Mouse (Mus musculus) limb, embryonic 10.5 days (tissue): ENCODE results near the gene Zbtb2. TPM values are rescaled to one million over a fixed set of nuclear protein-coding genes. Genes with fewer than 3 reads are reported as not detected.

Experiments used
- DNase-seq: peaks from one replicate; pipeline ENCODE4 v3.0.0-alpha.2; 2017; ENCODE audit warnings: low spot score
- H3K27ac ChIP-seq: fragments of 300-500 bp; sonication (generic); 2 replicates; pipeline ENCODE4 v1.5.1; 2016; ENCODE audit warnings: mild to moderate bottlenecking
- H3K27me3 ChIP-seq: fragments of 300-500 bp; sonication (generic); 2 replicates; pipeline ENCODE4 v1.6.1; 2016; ENCODE audit warnings: low read depth, mild to moderate bottlenecking; ENCODE audit not compliant: poor library complexity, severe bottlenecking
- H3K36me3 ChIP-seq: fragments of 300-500 bp; sonication (generic); 2 replicates; pipeline ENCODE4 v1.6.1; 2016; ENCODE audit warnings: mild to moderate bottlenecking, moderate library complexity
- H3K4me1 ChIP-seq: fragments of 300-500 bp; sonication (generic); 2 replicates; pipeline ENCODE4 v1.6.1; 2016
- H3K4me3 ChIP-seq: fragments of 300-500 bp; sonication (generic); 2 replicates; pipeline ENCODE4 v1.5.1; 2016; ENCODE audit warnings: mild to moderate bottlenecking, moderate library complexity
- H3K9me3 ChIP-seq: fragments of 300-500 bp; sonication (generic); replicated peaks from 2 replicates; pipeline ENCODE4 v1.6.1; 2016; ENCODE audit warnings: mild to moderate bottlenecking
- WGBS: fragments of 180-500 bp; shearing (Covaris S2); methylation state at CpG from one replicate; pipeline ENCODE4 v1.1.7; 2016; 5-methylcytosine and 5-hydroxymethylcytosine counted together
- polyA plus RNA-seq: library from polyadenylated mRNA; unstranded; fragments of >200 nt; fragmentation: Nextera tagmentation; extraction: Ambion mirVana; gene quantifications from 2 replicates; pipeline ENCODE4 v1.2.1, GENCODE M21; 2016

Gene Zbtb2
- polyA plus RNA-seq, 1 experiment from 2014 or later = 23.1 TPM

DNA sequence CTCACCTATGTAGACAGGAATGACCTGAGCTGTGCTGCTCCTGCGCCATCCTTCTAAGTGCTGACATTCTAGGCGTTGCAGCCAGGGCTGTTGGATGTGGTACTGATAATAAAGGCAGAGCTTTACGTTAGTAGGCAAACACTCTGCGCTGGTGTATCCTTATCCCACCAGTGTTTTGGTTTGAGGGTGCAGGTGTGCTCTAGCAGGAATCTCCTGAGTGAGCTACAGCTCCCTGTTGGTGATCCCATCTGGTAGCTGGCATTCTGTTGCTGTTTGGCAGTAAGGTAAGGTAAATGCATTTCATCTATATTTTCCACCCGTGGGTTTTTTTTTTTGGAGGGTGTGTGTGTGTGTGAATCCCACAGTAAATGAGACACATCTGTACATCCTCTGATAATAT is 10.2 kb upstream of the Zbtb2 start:
- H3K9me3 ChIP-seq = no peaks in the 10 kb centered on the region
- DNase-seq = no peak

GRCm38 (mm10) chr10:4395321-4395720 is 7.4 kb upstream of the Zbtb2 start:
- H3K36me3 ChIP-seq = peaks cover 84% of the 10 kb centered on the region
- peaks cover 8% of the 10 kb centered on the region; the same call in 1 of the 2 replicates for H3K4me1 ChIP-seq
- H3K4me3 ChIP-seq = no peak overlapping the region
- no peak overlapping the region for H3K27ac ChIP-seq
- 94% methylated on average over 3 of the region's 3 CpGs for WGBS
- H3K27me3 ChIP-seq = no peaks in the 10 kb centered on the region
- DNase-seq = no peak
- no peaks in the 10 kb centered on the region for H3K9me3 ChIP-seq

More for the DNA sequence above, 10.2 kb upstream of the Zbtb2 start:
- no peak overlapping the region for H3K27ac ChIP-seq
- peaks cover 89% of the 10 kb centered on the region for H3K36me3 ChIP-seq
- H3K4me1 ChIP-seq = no peaks in the 10 kb centered on the region
- no peaks in the 10 kb centered on the region for H3K27me3 ChIP-seq
- H3K4me3 ChIP-seq = no peak overlapping the region
- 94% methylated on average over 5 of the region's 5 CpGs for WGBS

GRCm38 (mm10) chr10:4391851-4392250 is 3.9 kb upstream of the Zbtb2 start:
- Histone ChIP-seq H3K4me3 (no peak overlapping the region), H3K27me3 (no peaks in the 10 kb centered on the region), H3K36me3 (peaks cover 53% of the 10 kb centered on the region), H3K9me3 (no peaks in the 10 kb centered on the region), H3K27ac (no peak overlapping the region), H3K4me1 (peaks cover 26% of the 10 kb centered on the region)
- 68% methylated on average over 6 of the region's 6 CpGs for WGBS
- DNase-seq = no peak

DNA sequence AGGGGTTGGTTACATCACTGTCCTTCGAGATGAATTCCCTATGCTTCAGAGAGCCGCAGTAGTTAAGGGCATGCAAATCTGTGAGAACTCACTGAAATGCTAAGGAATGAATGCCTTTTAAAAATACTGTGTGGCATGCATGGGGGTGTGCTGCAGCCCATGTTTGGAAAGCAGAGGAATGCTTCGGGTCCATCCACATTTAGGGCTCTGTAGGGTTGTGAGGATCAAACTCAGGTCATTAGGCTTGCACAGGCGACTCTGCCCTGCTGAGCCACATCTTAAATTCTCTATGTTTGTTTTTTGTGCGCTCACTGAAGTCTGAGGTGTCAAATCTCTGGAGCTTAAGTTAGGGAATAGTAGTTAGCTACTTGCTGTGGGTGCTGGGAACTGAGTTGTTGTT is 3.2 kb upstream of the Zbtb2 start:
- 75% methylated on average over 5 of the region's 5 CpGs for WGBS
- no peak for DNase-seq
- Histone ChIP-seq H3K27ac (no peak overlapping the region), H3K4me1 (peaks cover 27% of the 10 kb centered on the region), H3K9me3 (no peaks in the 10 kb centered on the region), H3K4me3 (no peak overlapping the region), H3K27me3 (no peaks in the 10 kb centered on the region), H3K36me3 (peaks cover 45% of the 10 kb centered on the region)

DNA sequence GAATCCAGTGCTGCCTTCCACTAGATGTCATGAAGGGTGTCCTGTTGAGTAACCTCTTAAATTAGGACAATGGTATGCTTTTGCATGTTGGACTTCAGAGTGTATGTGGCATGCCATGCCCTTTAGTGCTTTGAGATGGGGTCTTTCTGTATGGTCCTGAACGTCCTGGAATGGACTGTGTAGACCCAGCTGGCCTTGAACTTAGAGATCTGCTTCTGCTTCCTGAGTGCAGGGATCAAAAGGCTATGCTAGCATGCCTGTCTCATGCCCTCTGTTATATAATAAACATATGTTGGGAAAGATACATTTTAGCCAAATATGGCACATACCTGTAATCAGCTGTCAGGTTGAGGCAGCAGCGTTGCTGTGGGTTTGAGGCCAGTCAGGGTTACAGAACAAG is 2.6 kb upstream of the Zbtb2 start:
- no peaks in the 10 kb centered on the region for H3K27me3 ChIP-seq
- peaks cover 40% of the 10 kb centered on the region for H3K36me3 ChIP-seq
- H3K4me3 ChIP-seq = no peak overlapping the region
- H3K27ac ChIP-seq = no peak overlapping the region
- 67% methylated on average over 2 of the region's 2 CpGs for WGBS
- no peaks in the 10 kb centered on the region for H3K9me3 ChIP-seq
- no peak for DNase-seq
- H3K4me1 ChIP-seq = peaks cover 31% of the 10 kb centered on the region

DNA sequence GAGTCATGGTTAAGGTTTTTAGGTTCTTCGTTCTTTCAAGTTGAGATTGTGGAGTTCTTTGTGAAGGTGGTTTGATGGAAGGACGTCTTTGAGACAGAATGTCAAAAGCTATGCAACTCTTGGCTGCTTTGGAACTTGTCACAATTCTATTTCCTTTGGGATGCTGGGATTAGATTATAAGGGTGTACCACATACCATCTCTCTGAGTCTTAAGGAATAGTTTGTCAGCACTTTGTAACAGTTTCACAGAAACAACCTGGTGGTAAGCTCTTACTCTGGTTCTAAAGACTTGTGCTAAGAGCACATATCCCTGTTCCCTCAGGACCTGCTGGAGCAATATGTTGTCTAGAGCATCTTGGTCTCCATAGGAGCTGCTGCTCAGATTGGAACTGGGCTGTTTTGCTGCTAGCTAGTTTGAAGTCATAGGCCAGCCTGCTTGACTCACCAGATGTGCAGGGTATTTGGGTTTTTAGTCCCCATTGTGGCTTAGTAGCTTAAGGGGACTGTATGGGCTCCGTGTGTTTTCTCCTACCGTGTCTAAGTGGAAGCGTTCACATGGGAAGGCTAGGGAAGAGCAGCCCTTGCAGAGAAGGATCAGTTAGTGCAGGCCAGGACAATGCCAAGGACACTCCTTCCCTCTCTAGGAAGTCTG is 1.7 kb upstream of the Zbtb2 start:
- H3K9me3 ChIP-seq = no peaks in the 10 kb centered on the region
- WGBS = 83% methylated on average over 5 of the region's 5 CpGs
- no peaks in the 10 kb centered on the region for H3K27me3 ChIP-seq
- peak overlapping the region; percentile 94 for H3K4me3 ChIP-seq
- peaks cover 30% of the 10 kb centered on the region for H3K36me3 ChIP-seq
- H3K4me1 ChIP-seq = peaks cover 31% of the 10 kb centered on the region
- no peak for DNase-seq
- no peak overlapping the region for H3K27ac ChIP-seq

DNA sequence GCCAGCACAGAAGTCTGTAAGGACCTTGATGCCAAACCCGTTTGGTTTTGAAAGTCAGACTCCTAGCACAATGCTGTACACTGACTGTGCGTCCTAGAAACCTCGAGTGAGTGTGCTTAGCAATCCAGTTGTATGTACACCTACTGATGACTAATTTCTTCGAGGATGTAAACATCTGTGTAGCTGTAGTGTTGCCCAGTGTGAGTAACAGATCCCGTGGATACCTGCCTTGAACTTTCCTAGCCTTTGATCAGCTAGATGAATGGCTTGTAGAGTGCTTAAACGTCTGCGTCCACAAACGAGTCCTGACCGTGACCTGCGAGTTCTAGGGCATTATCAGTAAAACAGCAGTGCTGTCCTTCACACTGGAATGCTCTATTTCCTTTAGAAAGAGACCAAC is 1.1 kb upstream of the Zbtb2 start:
- Histone ChIP-seq H3K4me1 (peaks cover 31% of the 10 kb centered on the region), H3K9me3 (no peaks in the 10 kb centered on the region), H3K27ac (0 out of 2 replicates have a peak overlapping the region, but pooled peaks have one; percentile 99), H3K4me3 (peak overlapping the region; percentile 94), H3K27me3 (no peaks in the 10 kb centered on the region), H3K36me3 (peaks cover 25% of the 10 kb centered on the region)
- 24% methylated on average over 10 of the region's 10 CpGs for WGBS
- DNase-seq = no peak

DNA sequence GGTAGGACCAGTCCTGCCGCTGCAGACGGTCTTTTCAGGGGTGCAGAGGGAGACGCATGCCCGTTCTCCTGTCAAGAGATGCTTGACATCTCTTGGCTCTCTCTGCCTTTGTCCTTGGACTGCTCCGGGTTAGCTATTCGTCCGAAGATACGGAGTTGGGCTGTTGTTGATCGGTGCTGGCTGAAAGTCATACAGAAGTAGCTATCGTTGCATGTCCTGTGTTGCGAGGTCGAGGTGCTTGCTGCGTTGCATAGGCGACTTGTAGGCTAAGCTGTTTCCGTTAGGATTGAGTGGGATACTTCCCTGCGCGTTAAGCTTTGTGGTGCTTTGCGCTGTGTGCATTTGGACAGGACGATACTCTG is 457 bp upstream of the Zbtb2 start:
- Histone ChIP-seq H3K36me3 (peaks cover 19% of the 10 kb centered on the region), H3K27ac (peak overlapping the region; percentile 99), H3K9me3 (no peaks in the 10 kb centered on the region), H3K4me1 (peaks cover 31% of the 10 kb centered on the region), H3K4me3 (peak overlapping the region; percentile 94), H3K27me3 (no peaks in the 10 kb centered on the region)
- 1% methylated on average over 19 of the region's 19 CpGs for WGBS
- DNase-seq = no peak

DNA sequence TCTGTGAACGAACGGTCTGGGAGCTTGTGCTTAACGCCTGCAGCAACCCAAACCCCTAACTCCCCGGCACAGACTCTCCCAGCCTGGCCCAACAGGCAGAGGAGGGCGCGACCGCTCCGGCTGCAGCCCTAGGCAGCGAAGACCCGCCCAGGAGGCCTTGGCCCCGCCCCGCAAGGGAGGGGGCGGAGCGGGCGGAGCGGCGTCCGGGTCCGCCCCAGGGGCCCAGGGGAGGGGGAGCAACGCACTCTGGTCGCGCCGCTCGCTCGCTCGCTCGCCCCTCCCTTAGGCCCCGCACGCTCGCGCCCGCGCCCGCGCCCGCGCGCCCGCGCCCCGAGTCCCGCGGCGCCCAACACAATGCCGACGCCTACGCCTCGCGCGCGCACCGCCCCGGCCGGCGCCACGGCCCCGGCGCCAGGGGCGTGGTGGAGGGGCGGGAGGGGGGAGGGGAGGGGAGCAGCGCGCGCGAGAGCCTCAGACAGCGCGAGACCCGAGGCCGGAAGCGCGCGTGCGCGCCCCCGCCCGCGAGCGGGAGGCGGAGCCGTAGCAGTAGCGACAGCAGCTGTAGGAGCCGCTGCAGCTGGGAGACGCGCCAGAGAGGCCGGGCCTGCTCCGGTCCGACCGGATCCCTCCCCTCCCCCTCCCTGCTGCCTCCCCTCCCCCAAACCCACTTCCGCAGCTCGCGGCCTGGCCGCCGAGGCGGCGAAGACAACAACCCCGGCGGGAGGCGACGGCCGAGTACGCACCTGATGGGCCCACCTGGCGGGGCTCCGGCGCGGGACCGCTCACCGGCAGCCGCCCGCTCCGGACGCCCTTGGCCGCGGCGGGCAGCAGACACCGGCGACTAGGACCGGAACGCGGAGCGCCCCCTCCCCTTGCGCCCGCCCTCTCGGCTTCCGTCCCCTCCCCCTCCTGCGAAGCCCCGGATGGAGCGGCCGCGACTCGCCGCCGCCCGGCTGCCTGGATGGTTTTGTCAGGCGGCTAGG is 1.0 kb downstream of the Zbtb2 start:
- Histone ChIP-seq H3K27ac (peak overlapping the region; percentile 99), H3K27me3 (no peaks in the 10 kb centered on the region), H3K9me3 (no peaks in the 10 kb centered on the region), H3K4me1 (peaks cover 34% of the 10 kb centered on the region), H3K4me3 (peak overlapping the region; percentile 94), H3K36me3 (peaks cover 6% of the 10 kb centered on the region)
- under 1% methylated on average over 100 of the region's 133 CpGs for WGBS
- DNase-seq = peak; percentile 96

DNA sequence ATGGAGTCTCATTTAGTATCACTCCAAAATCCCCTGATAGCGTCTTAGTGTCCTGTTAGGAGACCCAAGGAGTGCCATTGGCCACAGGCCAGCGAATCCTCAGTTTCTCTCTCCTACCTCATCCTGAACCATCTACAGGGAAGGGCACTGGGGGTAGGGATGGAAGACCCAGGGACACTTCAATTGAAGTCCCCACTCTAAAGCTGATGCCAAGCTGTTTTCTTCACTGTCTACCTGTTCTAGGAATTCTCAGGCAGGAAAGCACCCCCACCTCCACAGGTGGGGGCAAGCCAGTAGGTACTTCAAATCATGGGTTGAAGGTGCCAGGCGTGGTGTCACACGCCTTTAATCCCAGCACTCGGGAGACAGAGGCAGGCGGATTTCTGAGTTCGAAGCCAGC is 3.7 kb downstream of the Zbtb2 start:
- Histone ChIP-seq H3K4me1 (peaks cover 16% of the 10 kb centered on the region), H3K27me3 (no peaks in the 10 kb centered on the region), H3K4me3 (no peak overlapping the region), H3K9me3 (no peaks in the 10 kb centered on the region), H3K36me3 (no peaks in the 10 kb centered on the region), H3K27ac (no peak overlapping the region)
- WGBS = 90% methylated on average over 7 of the region's 7 CpGs
- no peak for DNase-seq

DNA sequence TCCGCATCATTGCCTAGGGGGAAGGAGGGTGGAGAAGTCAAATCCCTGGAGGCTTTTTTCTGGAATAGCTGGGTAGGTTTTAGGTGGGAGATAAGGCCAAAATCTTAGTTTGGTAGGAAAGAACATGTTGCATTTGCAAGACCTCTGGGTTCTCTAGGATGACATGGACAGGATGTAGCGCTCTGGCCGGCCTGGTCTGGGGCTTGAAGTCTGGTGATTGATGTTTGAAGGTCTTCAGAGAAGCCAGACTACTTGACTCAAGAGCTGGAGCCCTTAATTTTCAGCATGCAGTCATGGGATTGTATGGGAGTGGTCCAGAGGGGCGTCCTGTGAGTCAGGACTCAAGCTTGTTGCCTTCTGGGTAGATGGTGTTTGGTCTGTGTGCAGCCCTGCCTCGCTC is 7.2 kb downstream of the Zbtb2 start:
- Histone ChIP-seq H3K36me3 (no peaks in the 10 kb centered on the region), H3K4me1 (peaks cover 4% of the 10 kb centered on the region), H3K27ac (no peak overlapping the region), H3K9me3 (no peaks in the 10 kb centered on the region), H3K27me3 (no peaks in the 10 kb centered on the region), H3K4me3 (no peak overlapping the region)
- 90% methylated on average over 5 of the region's 5 CpGs for WGBS
- DNase-seq = no peak

- H3K27ac ChIP-seq = no peak overlapping the region
- H3K36me3 ChIP-seq = peaks cover 18% of the 10 kb centered on the region
- no peaks in the 10 kb centered on the region for H3K27me3 ChIP-seq
- H3K4me3 ChIP-seq = no peak overlapping the region
- no peaks in the 10 kb centered on the region for H3K9me3 ChIP-seq
- WGBS = 91% methylated on average over 7 of the region's 7 CpGs
- no peaks in the 10 kb centered on the region for H3K4me1 ChIP-seq
- no peak for DNase-seq
Measured at GRCm38 (mm10) chr10:4376931-4377330, 11.0 kb downstream of the Zbtb2 start.

GRCm38 (mm10) chr10:4376461-4376860 is 11.4 kb downstream of the Zbtb2 start:
- Histone ChIP-seq H3K9me3 (no peaks in the 10 kb centered on the region), H3K36me3 (peaks cover 22% of the 10 kb centered on the region), H3K4me3 (no peak overlapping the region), H3K27me3 (no peaks in the 10 kb centered on the region), H3K4me1 (no peaks in the 10 kb centered on the region), H3K27ac (no peak overlapping the region)
- WGBS = 76% methylated on average over 7 of the region's 7 CpGs
- no peak for DNase-seq
